Mouse (Mus musculus): Measurements from ENCODE around the gene Paqr5.
A peak's percentile ranks its signal among the peaks of the same experiment; 100 is the strongest.

Paqr5 gene

GRCm38 (mm10) chr9:61960753-61961152 lies 65.9 kb downstream of the Paqr5 start:
- peak in 1 of 2 experiments; percentile 32 for DNase-seq (ENCODE audit: low spot score in 2 of 2)

GRCm38 (mm10) chr9:61959921-61960569 lies 66.6 kb downstream of the Paqr5 start:
- DNase-seq (ENCODE audit: low spot score in 2 of 2): no peak

GRCm38 (mm10) chr9:61954707-61955106 lies 71.9 kb downstream of the Paqr5 start:
- no peak for DNase-seq (ENCODE audit: low spot score in 2 of 2)

GRCm38 (mm10) chr9:61952241-61952640 lies 74.4 kb downstream of the Paqr5 start:
- DNase-seq (ENCODE audit: low spot score in 2 of 2): no peak

- peak; percentile 64 to 82 for DNase-seq (ENCODE audit: low spot score in 2 of 2)
Measured at GRCm38 (mm10) chr9:61947402-61948346, 79.0 kb downstream of the Paqr5 start.

GRCm38 (mm10) chr9:61946623-61947401 lies 79.8 kb downstream of the Paqr5 start, which contains the start of gene Kif23:
Kif23 (minus strand) TSS chr9:61946774.
- DNase-seq (ENCODE audit: low spot score in 2 of 2): peak; percentile 96 to 99

- DNase-seq (ENCODE audit: low spot score in 2 of 2): peak; percentile 72 to 74
Measured at GRCm38 (mm10) chr9:61945973-61946611, 80.6 kb downstream of the Paqr5 start.

- no peak for DNase-seq (ENCODE audit: low spot score in 2 of 2)
Measured at GRCm38 (mm10) chr9:61941054-61941453, 85.6 kb downstream of the Paqr5 start.

- DNase-seq (ENCODE audit: low spot score in 2 of 2): no peak
Measured at GRCm38 (mm10) chr9:61933333-61933732, 93.3 kb downstream of the Paqr5 start.

- DNase-seq (ENCODE audit: low spot score in 2 of 2): no peak
Measured at GRCm38 (mm10) chr9:61932009-61932408, 94.6 kb downstream of the Paqr5 start.

- DNase-seq (ENCODE audit: low spot score in 2 of 2): peak; percentile 40 to 49
Measured at GRCm38 (mm10) chr9:61925086-61925660, 101.5 kb downstream of the Paqr5 start.

GRCm38 (mm10) chr9:61920331-61920730 lies 106.3 kb downstream of the Paqr5 start:
- DNase-seq (ENCODE audit: low spot score in 2 of 2): no peak

- no peak for DNase-seq (ENCODE audit: low spot score in 2 of 2)
Measured at GRCm38 (mm10) chr9:61919464-61919863, 107.2 kb downstream of the Paqr5 start.

GRCm38 (mm10) chr9:61917436-61917835 lies 109.2 kb downstream of the Paqr5 start:
- DNase-seq (ENCODE audit: low spot score in 2 of 2): no peak

GRCm38 (mm10) chr9:61916986-61917385 lies 109.7 kb downstream of the Paqr5 start:
- no peak for DNase-seq (ENCODE audit: low spot score in 2 of 2)

GRCm38 (mm10) chr9:61915393-61916005 lies 111.2 kb downstream of the Paqr5 start:
- DNase-seq (ENCODE audit: low spot score in 2 of 2): no peak

GRCm38 (mm10) chr9:61914917-61915300 lies 111.7 kb downstream of the Paqr5 start:
- no peak for DNase-seq (ENCODE audit: low spot score in 2 of 2)

GRCm38 (mm10) chr9:61914203-61914916 lies 112.3 kb downstream of the Paqr5 start, which contains the start of gene Rplp1:
Rplp1 (minus strand) TSS chr9:61914542.
- DNase-seq (ENCODE audit: low spot score in 2 of 2): peak; percentile 95

- no peak for DNase-seq (ENCODE audit: low spot score in 2 of 2)
Measured at GRCm38 (mm10) chr9:61911300-61912128, 115.1 kb downstream of the Paqr5 start.
